Mouse (Mus musculus): ENCODE measurements around the gene Gramd1b. TPM values are rescaled to one million over a fixed set of nuclear protein-coding genes. Genes with fewer than 3 reads are reported as not detected.
"Not testable (repeated sequence)": the region's sequence is repeated elsewhere in the genome, so short reads cannot be mapped to it uniquely, and the experiment has no call there.

Gene Gramd1b
- polyA plus RNA-seq, 1 experiment from 2014 or later = 2.2 TPM

- no peaks in the 10 kb centered on the region for H3K4me1 ChIP-seq (ENCODE audit: insufficient read depth, low read depth, low read length)
- no peak for TF ChIP-seq CTCF (IDR thresholded peaks at IDR 0.05)
- no peak overlapping the region for H3K4me2 ChIP-seq (replicated peaks; ENCODE audit: low read depth, low read length)
- no peaks in the 10 kb centered on the region for H3K36me3 ChIP-seq (ENCODE audit: insufficient read depth, low read length)
- ATAC-seq = no peak
- no peak overlapping the region for H3K27ac ChIP-seq (ENCODE audit: low read length)
- H3K27me3 ChIP-seq (replicated peaks; ENCODE audit: insufficient read depth, low read length) = no peaks in the 10 kb centered on the region
- H3K9me3 ChIP-seq (ENCODE audit: low read length) = no peaks in the 10 kb centered on the region
- DNase-seq (ENCODE audit: low spot score) = no peak
- WGBS = 60% methylated on average over 11 of the region's 11 CpGs
- H3K4me3 ChIP-seq (ENCODE audit: low read depth, low read length) = no peak overlapping the region
- no peak overlapping the region for H3K9ac ChIP-seq (replicated peaks; ENCODE audit: low read depth)
Measured at GRCm38 (mm10) chr9:40505471-40506312, 25.5 kb downstream of the Gramd1b start.

GRCm38 (mm10) chr9:40504886-40505285, 26.3 kb downstream of the Gramd1b start:
- Histone ChIP-seq H3K4me3 (ENCODE audit: low read depth, low read length) (no peak overlapping the region), H3K36me3 (ENCODE audit: insufficient read depth, low read length) (no peaks in the 10 kb centered on the region), H3K9me3 (ENCODE audit: low read length) (no peaks in the 10 kb centered on the region), H3K27ac (ENCODE audit: low read length) (no peak overlapping the region), H3K9ac (replicated peaks; ENCODE audit: low read depth) (no peak overlapping the region), H3K4me1 (ENCODE audit: insufficient read depth, low read depth, low read length) (no peaks in the 10 kb centered on the region), H3K4me2 (replicated peaks; ENCODE audit: low read depth, low read length) (no peak overlapping the region), H3K27me3 (replicated peaks; ENCODE audit: insufficient read depth, low read length) (no peaks in the 10 kb centered on the region)
- TF ChIP-seq EP300 (IDR thresholded peaks at IDR 0.05) = no peak
- TF ChIP-seq CTCF (IDR thresholded peaks at IDR 0.05) = no peak
- no peak for ATAC-seq
- DNase-seq (ENCODE audit: low spot score) = no peak
- 63% methylated on average over 5 of the region's 5 CpGs for WGBS

- TF ChIP-seq EP300 (IDR thresholded peaks at IDR 0.05) (no peak), CTCF (IDR thresholded peaks at IDR 0.05) (no peak)
- ATAC-seq = no peak
Measured at GRCm38 (mm10) chr9:40500691-40501090, 30.5 kb downstream of the Gramd1b start.

GRCm38 (mm10) chr9:40482351-40483084, 48.7 kb downstream of the Gramd1b start:
- H3K36me3 ChIP-seq (ENCODE audit: insufficient read depth, low read length); H3K9me3 ChIP-seq (ENCODE audit: low read length); DNase-seq (ENCODE audit: low spot score); H3K27me3 ChIP-seq (replicated peaks; ENCODE audit: insufficient read depth, low read length); H3K27ac ChIP-seq (ENCODE audit: low read length); H3K4me2 ChIP-seq (replicated peaks; ENCODE audit: low read depth, low read length); ATAC-seq; H3K4me1 ChIP-seq (ENCODE audit: insufficient read depth, low read depth, low read length); H3K9ac ChIP-seq (replicated peaks; ENCODE audit: low read depth); H3K4me3 ChIP-seq (ENCODE audit: low read depth, low read length): not testable (repeated sequence)
- 60% methylated on average over 7 of the region's 7 CpGs for WGBS

More at GRCm38 (mm10) chr9:40500691-40501090, 30.5 kb downstream of the Gramd1b start:
- Histone ChIP-seq H3K36me3 (ENCODE audit: insufficient read depth, low read length) (no peaks in the 10 kb centered on the region), H3K27ac (ENCODE audit: low read length) (no peak overlapping the region), H3K4me2 (replicated peaks; ENCODE audit: low read depth, low read length) (no peak overlapping the region), H3K9me3 (ENCODE audit: low read length) (no peaks in the 10 kb centered on the region), H3K4me3 (ENCODE audit: low read depth, low read length) (no peak overlapping the region), H3K9ac (replicated peaks; ENCODE audit: low read depth) (no peak overlapping the region), H3K27me3 (replicated peaks; ENCODE audit: insufficient read depth, low read length) (no peaks in the 10 kb centered on the region), H3K4me1 (ENCODE audit: insufficient read depth, low read depth, low read length) (no peaks in the 10 kb centered on the region)
- no peak for DNase-seq (ENCODE audit: low spot score)

- 45% methylated on average over 3 of the region's 3 CpGs for WGBS
- Histone ChIP-seq H3K9ac (replicated peaks; ENCODE audit: low read depth) (no peak overlapping the region), H3K27ac (ENCODE audit: low read length) (no peak overlapping the region), H3K4me2 (replicated peaks; ENCODE audit: low read depth, low read length) (no peak overlapping the region), H3K4me1 (ENCODE audit: insufficient read depth, low read depth, low read length) (no peaks in the 10 kb centered on the region), H3K9me3 (ENCODE audit: low read length) (no peaks in the 10 kb centered on the region), H3K4me3 (ENCODE audit: low read depth, low read length) (no peak overlapping the region), H3K27me3 (replicated peaks; ENCODE audit: insufficient read depth, low read length) (no peaks in the 10 kb centered on the region), H3K36me3 (ENCODE audit: insufficient read depth, low read length) (no peaks in the 10 kb centered on the region)
- no peak for DNase-seq (ENCODE audit: low spot score)
- TF ChIP-seq EP300 (IDR thresholded peaks at IDR 0.05) = no peak
- TF ChIP-seq CTCF (IDR thresholded peaks at IDR 0.05) = no peak
- no peak for ATAC-seq
Measured at GRCm38 (mm10) chr9:40481271-40481670, 49.9 kb downstream of the Gramd1b start.

- WGBS = 46% methylated on average over 4 of the region's 4 CpGs
- H3K4me1 ChIP-seq (ENCODE audit: insufficient read depth, low read depth, low read length) = no peaks in the 10 kb centered on the region
- H3K9ac ChIP-seq (replicated peaks; ENCODE audit: low read depth) = no peak overlapping the region
- H3K36me3 ChIP-seq (ENCODE audit: insufficient read depth, low read length) = no peaks in the 10 kb centered on the region
- TF ChIP-seq EP300 (IDR thresholded peaks at IDR 0.05) = no peak
- TF ChIP-seq CTCF (IDR thresholded peaks at IDR 0.05) = peak; percentile 78
- ATAC-seq (no peak), DNase-seq (ENCODE audit: low spot score) (peak; percentile 53)
- no peaks in the 10 kb centered on the region for H3K27me3 ChIP-seq (replicated peaks; ENCODE audit: insufficient read depth, low read length)
- H3K4me2 ChIP-seq (replicated peaks; ENCODE audit: low read depth, low read length) = no peak overlapping the region
- no peak overlapping the region for H3K4me3 ChIP-seq (ENCODE audit: low read depth, low read length)
- no peak overlapping the region for H3K27ac ChIP-seq (ENCODE audit: low read length)
- no peaks in the 10 kb centered on the region for H3K9me3 ChIP-seq (ENCODE audit: low read length)
Measured at GRCm38 (mm10) chr9:40479333-40479732, 51.9 kb downstream of the Gramd1b start.
